Mouse (Mus musculus) megakaryocyte, embryonic 14.5 days (primary cell): Measurements from ENCODE around the gene Hps6.

Source experiments
- FLI1 ChIP-seq: IDR thresholded peaks from 2 replicates; pipeline ENCODE4 v1.6.1; 2012; ENCODE audit warnings: low read length, inconsistent platforms, mixed read lengths
- GATA1 ChIP-seq: IDR thresholded peaks from 3 replicates; pipeline ENCODE4 v1.6.1; 2012; ENCODE audit warnings: mixed read lengths, low read length, inconsistent platforms, borderline replicate concordance

DNA sequence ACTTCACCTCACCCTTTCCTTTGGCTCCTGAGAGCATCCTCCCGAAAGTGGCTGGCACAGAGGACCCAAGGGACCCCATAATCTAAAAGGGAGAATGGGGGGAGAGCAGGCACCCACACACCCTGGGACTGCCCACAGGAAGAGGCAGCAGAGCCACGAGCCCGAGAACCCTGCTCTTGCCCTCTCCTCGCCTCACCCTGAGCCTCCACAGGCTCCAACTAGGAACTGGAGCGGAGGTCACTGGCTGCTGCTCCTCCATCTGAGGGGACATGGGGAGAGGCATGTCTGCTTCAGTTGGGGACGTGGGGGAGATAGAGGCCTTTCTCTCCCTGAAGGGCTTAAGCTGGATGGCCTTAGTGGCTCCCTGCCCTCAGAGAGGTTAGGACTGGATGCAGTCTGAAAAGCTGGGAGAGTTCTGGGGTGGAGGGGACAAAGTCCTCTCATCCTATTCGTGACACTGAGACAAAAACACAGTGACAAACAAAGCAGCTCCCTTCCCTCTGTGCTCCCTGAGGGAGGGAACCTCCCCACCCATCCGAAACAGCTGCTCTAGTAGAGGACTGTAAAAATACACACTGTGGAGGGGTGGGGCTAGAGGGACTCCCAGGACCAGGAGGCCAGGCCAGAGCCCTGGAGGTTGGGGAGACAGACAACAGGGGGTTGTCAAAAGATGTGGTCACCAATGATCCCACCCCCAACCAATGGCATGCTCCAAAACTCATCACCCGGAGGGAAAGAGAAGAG is 28.6 kb downstream of the Hps6 start:
- TF ChIP-seq GATA1 (no peak), FLI1 (no peak)
